Mouse (Mus musculus) hindbrain, postnatal 0 days (tissue): ENCODE data around the gene Klk15. TPM values are rescaled to one million over a fixed set of nuclear protein-coding genes. Genes with fewer than 3 reads are reported as not detected.
"Not testable (repeated sequence)": the region's sequence is repeated elsewhere in the genome, so short reads cannot be mapped to it uniquely, and the experiment has no call there.

Source experiments
- ATAC-seq: fragments of 200-750 bp; cut with Nextera tagmentation; 2 replicates; pipeline ENCODE4 v1.8.0; 2017; ENCODE audit warnings: mild to moderate bottlenecking, moderate TSS enrichment, moderate library complexity
- DNase-seq: peaks from one replicate; pipeline ENCODE4 v3.0.0-alpha.2; 2015; ENCODE audit warnings: low spot score
- H3K27ac ChIP-seq: fragments of 300-500 bp; sonication (generic); 2 replicates; pipeline ENCODE4 v1.5.1; 2014; ENCODE audit warnings: mild to moderate bottlenecking
- H3K27me3 ChIP-seq: fragments of 300-500 bp; sonication (generic); 2 replicates; pipeline ENCODE4 v1.6.1; 2014; ENCODE audit warnings: low read length, mixed read lengths; ENCODE audit not compliant: insufficient read depth
- H3K36me3 ChIP-seq: fragments of 300-500 bp; sonication (generic); 2 replicates; pipeline ENCODE4 v1.6.1; 2014; ENCODE audit warnings: low read length, mixed read lengths; ENCODE audit not compliant: insufficient read depth
- H3K4me1 ChIP-seq: fragments of 300-500 bp; sonication (generic); 2 replicates; pipeline ENCODE4 v1.6.1; 2014; ENCODE audit warnings: antibody characterized with exemption, low read length, mixed read lengths; ENCODE audit not compliant: insufficient read depth
- H3K4me2 ChIP-seq: fragments of 300-500 bp; sonication (generic); 2 replicates; pipeline ENCODE4 v1.6.1; 2014; ENCODE audit warnings: low read depth, mild to moderate bottlenecking, low read length, moderate library complexity, mixed read lengths
- H3K4me3 ChIP-seq: fragments of 300-500 bp; sonication (generic); 2 replicates; pipeline ENCODE4 v1.5.1; 2014; ENCODE audit warnings: low read length
- H3K9ac ChIP-seq: fragments of 300-500 bp; sonication (generic); replicated peaks from 2 replicates; pipeline ENCODE4 v1.6.1; 2014; ENCODE audit warnings: mild to moderate bottlenecking, low read length, moderate library complexity, mixed read lengths
- H3K9me3 ChIP-seq: fragments of 300-500 bp; sonication (generic); 2 replicates; pipeline ENCODE4 v1.6.1; 2016; ENCODE audit warnings: low read length, mixed read lengths
- CTCF ChIP-seq: IDR thresholded peaks from 2 replicates; pipeline ENCODE4 v1.5.1; 2016; ENCODE audit warnings: antibody characterized with exemption, control low read depth, low read depth
- WGBS: fragments of 180-500 bp; shearing (Covaris S2); extraction: QIAGEN DNeasy Blood & Tissue Kit; methylation state at CpG from one replicate; pipeline ENCODE4 v1.1.7; 2014; 5-methylcytosine and 5-hydroxymethylcytosine counted together
- polyA plus RNA-seq: library from polyadenylated mRNA; unstranded; fragments of >200 nt; fragmentation: Nextera tagmentation; extraction: Ambion mirVana; gene quantifications from 2 replicates; pipeline ENCODE4 v1.2.1, GENCODE M21; 2015
- total RNA-seq: library from RNA; depleted of rRNA; stranded (reverse); fragments of >200 nt; gene quantifications from 2 replicates; pipeline ENCODE4 v1.2.3, GENCODE M21; 2014; rRNA removed

The Klk15 gene
- total and polyA plus RNA-seq, 2 experiments from 2014 or later: not detected

- H3K36me3 ChIP-seq: no peaks in the 10 kb centered on the region
- H3K4me1 ChIP-seq: no peaks in the 10 kb centered on the region
- H3K27ac ChIP-seq: no peak overlapping the region
- ATAC-seq (no peak), DNase-seq (no peak)
- H3K4me2 ChIP-seq: no peak overlapping the region
- TF ChIP-seq CTCF: no peak
- H3K4me3 ChIP-seq: no peak overlapping the region
- H3K27me3 ChIP-seq: no peaks in the 10 kb centered on the region
- 87% methylated on average over 3 of the region's 3 CpGs for WGBS
- no peaks in the 10 kb centered on the region for H3K9me3 ChIP-seq
- no peak overlapping the region for H3K9ac ChIP-seq
Measured at GRCm38 (mm10) chr7:43967058-43967457, 33.5 kb downstream of the Klk15 start.

GRCm38 (mm10) chr7:43967612-43968011 lies 34.1 kb downstream of the Klk15 start:
- no peaks in the 10 kb centered on the region for H3K4me1 ChIP-seq
- ATAC-seq: no peak
- H3K27me3 ChIP-seq: no peaks in the 10 kb centered on the region
- no peak for DNase-seq
- H3K36me3 ChIP-seq: no peaks in the 10 kb centered on the region
- 83% methylated on average over 2 of the region's 2 CpGs for WGBS
- no peaks in the 10 kb centered on the region for H3K9me3 ChIP-seq
- no peak overlapping the region for H3K27ac ChIP-seq
- no peak overlapping the region for H3K4me3 ChIP-seq
- no peak overlapping the region for H3K9ac ChIP-seq
- H3K4me2 ChIP-seq: no peak overlapping the region
- no peak for TF ChIP-seq CTCF

- H3K4me3 ChIP-seq, H3K9me3 ChIP-seq, DNase-seq, H3K9ac ChIP-seq, H3K4me1 ChIP-seq, H3K36me3 ChIP-seq, H3K27ac ChIP-seq, H3K4me2 ChIP-seq, ATAC-seq, H3K27me3 ChIP-seq: not testable (repeated sequence)
- 80% methylated on average over 1 of the region's 1 CpGs for WGBS
Measured at GRCm38 (mm10) chr7:43975761-43976160, 42.2 kb downstream of the Klk15 start, which contains the start of gene Klk1b9. Gene Klk1b9, plus strand, starts transcription at chr7:43976061.

GRCm38 (mm10) chr7:43985657-43986056 lies 52.1 kb downstream of the Klk15 start:
- no peaks in the 10 kb centered on the region for H3K27me3 ChIP-seq
- H3K4me3 ChIP-seq: no peak overlapping the region
- H3K9ac ChIP-seq: no peak overlapping the region
- H3K36me3 ChIP-seq: no peaks in the 10 kb centered on the region
- no peak for DNase-seq
- TF ChIP-seq CTCF: no peak
- ATAC-seq: no peak
- no peak overlapping the region for H3K4me2 ChIP-seq
- H3K27ac ChIP-seq: no peak overlapping the region
- H3K9me3 ChIP-seq: no peaks in the 10 kb centered on the region
- no peaks in the 10 kb centered on the region for H3K4me1 ChIP-seq

Other genes starting within 250 kb of the Klk15 start
- gene Klk14, start 243.3 kb upstream of the Klk15 start, total RNA-seq: not detected in 2 replicates
- not detected in 2 replicates for gene Klk14, start 243.3 kb upstream of the Klk15 start, polyA plus RNA-seq
- gene Klk13, start 221.2 kb upstream of the Klk15 start, total RNA-seq: not detected in 2 replicates
- gene Klk13, start 221.2 kb upstream of the Klk15 start, polyA plus RNA-seq: 0.10 and 0.32 TPM in 2 replicates
- not detected in 2 replicates for gene Klk12, start 164.8 kb upstream of the Klk15 start, total RNA-seq
- gene Klk12, start 164.8 kb upstream of the Klk15 start, polyA plus RNA-seq: not detected in 2 replicates
- gene Klk11, start 159.1 kb upstream of the Klk15 start, total RNA-seq: not detected in 2 replicates
- gene Klk11, start 159.1 kb upstream of the Klk15 start, polyA plus RNA-seq: not detected in 2 replicates
- gene Klk10, start 152.7 kb upstream of the Klk15 start, total RNA-seq: 0.25 TPM in 1 of 2 replicates, not detected in the other
- 0.14 and 0.30 TPM in 2 replicates for gene Klk10, start 152.7 kb upstream of the Klk15 start, polyA plus RNA-seq
- not detected in 2 replicates for gene Klk9, start 141.8 kb upstream of the Klk15 start, total RNA-seq
- 0.20 TPM in 1 of 2 replicates, not detected in the other for gene Klk9, start 141.8 kb upstream of the Klk15 start, polyA plus RNA-seq
- gene Klk8, start 136.2 kb upstream of the Klk15 start, total RNA-seq: 9.5 and 11.3 TPM in 2 replicates
- 10.8 and 12.5 TPM in 2 replicates for gene Klk8, start 136.2 kb upstream of the Klk15 start, polyA plus RNA-seq
- not detected in 2 replicates for gene Klk7, start 122.4 kb upstream of the Klk15 start, total RNA-seq
- 0.09 and 0.19 TPM in 2 replicates for gene Klk7, start 122.4 kb upstream of the Klk15 start, polyA plus RNA-seq
- gene Klk6, start 109.2 kb upstream of the Klk15 start, total RNA-seq: not detected in 2 replicates
- not detected in 2 replicates for gene Klk6, start 109.2 kb upstream of the Klk15 start, polyA plus RNA-seq
- gene Klk5, start 91.8 kb upstream of the Klk15 start, total RNA-seq: not detected in 2 replicates
- gene Klk5, start 91.8 kb upstream of the Klk15 start, polyA plus RNA-seq: not detected in 2 replicates
- gene Klk4, start 52.6 kb upstream of the Klk15 start, total RNA-seq: 1.7 TPM in 2 replicates
- gene Klk4, start 52.6 kb upstream of the Klk15 start, polyA plus RNA-seq: 2.7 and 3.1 TPM in 2 replicates
- gene Klk1b8, start 16.9 kb downstream of the Klk15 start, total RNA-seq: not detected in 2 replicates
- 0.18 TPM in 1 of 2 replicates, not detected in the other for gene Klk1b8, start 16.9 kb downstream of the Klk15 start, polyA plus RNA-seq
- not detected in 2 replicates for gene Klk1b1, start 33.0 kb downstream of the Klk15 start, total RNA-seq
- gene Klk1b1, start 33.0 kb downstream of the Klk15 start, polyA plus RNA-seq: not detected in 2 replicates
- gene Klk1b9, start 42.3 kb downstream of the Klk15 start, total RNA-seq: not detected in 2 replicates
- not detected in 2 replicates for gene Klk1b9, start 42.3 kb downstream of the Klk15 start, polyA plus RNA-seq
- gene Klk1b11, start 62.1 kb downstream of the Klk15 start, total RNA-seq: not detected in 2 replicates
- not detected in 2 replicates for gene Klk1b11, start 62.1 kb downstream of the Klk15 start, polyA plus RNA-seq
- gene Klk1b26, start 78.4 kb downstream of the Klk15 start, total RNA-seq: 0.54 TPM in 1 of 2 replicates, not detected in the other
- not detected in 2 replicates for gene Klk1b26, start 78.4 kb downstream of the Klk15 start, polyA plus RNA-seq
- not detected in 2 replicates for gene Klk1b27, start 118.5 kb downstream of the Klk15 start, total RNA-seq
- gene Klk1b27, start 118.5 kb downstream of the Klk15 start, polyA plus RNA-seq: 0.28 TPM in 1 of 2 replicates, not detected in the other
- not detected in 2 replicates for gene Klk1b21, start 168.6 kb downstream of the Klk15 start, total RNA-seq
- gene Klk1b21, start 168.6 kb downstream of the Klk15 start, polyA plus RNA-seq: not detected in 2 replicates
- gene Klk1b22, start 178.9 kb downstream of the Klk15 start, total RNA-seq: not detected in 2 replicates
- gene Klk1b22, start 178.9 kb downstream of the Klk15 start, polyA plus RNA-seq: not detected in 2 replicates
- not detected in 2 replicates for gene Klk1b16, start 203.0 kb downstream of the Klk15 start, total RNA-seq
- not detected in 2 replicates for gene Klk1b16, start 203.0 kb downstream of the Klk15 start, polyA plus RNA-seq